Mouse (Mus musculus): ENCODE measurements around the gene Nfasc.

The Nfasc gene

DNA sequence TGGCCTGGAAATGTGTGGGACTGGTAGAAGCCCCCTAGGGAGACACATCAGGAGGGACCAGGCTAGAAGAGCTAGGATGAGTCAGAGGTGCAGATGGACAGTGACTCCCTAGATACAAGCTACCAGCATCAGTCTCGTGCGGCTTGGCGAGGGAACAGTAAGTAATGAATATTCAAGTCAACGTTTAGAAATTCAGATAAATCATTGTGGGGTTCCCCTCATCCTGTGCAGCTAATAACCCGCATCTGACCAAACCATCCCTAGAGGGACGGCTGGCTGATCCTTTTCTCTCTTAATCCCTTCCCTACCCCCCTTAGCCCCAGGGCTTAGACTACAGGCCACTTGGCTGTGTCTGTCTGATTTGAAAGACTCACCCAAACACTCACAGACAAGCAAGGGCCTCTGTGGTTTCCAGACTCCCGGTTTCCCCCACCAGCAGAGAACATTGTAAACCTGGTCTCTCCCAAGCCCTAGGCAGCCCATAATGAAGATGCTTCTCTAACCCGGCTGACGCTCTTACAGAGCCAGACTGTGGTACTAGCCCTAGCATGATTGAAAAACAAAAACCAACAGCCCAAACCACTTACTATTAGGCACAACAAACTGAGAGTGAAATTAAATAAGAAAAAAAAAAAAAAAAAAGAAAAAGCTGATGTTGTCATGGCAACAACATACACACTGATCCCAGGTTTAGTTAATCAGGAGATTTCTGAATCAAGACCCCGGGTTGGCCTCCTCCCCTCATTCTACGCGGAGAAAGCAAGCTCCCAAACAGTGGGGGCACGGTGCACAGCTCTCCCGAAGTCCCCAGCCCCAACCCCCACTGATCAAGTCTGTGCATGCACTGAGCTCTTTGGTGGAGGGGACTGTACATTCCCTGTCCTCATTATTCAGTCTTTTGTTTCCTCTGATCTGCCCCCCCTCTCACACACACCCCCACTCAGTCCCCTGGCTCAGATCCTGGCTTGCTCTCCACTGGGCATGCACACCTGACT is 159.5 kb downstream of the Nfasc start:
- no peak for DNase-seq (ENCODE audit: low spot score in 2 of 2)

DNA sequence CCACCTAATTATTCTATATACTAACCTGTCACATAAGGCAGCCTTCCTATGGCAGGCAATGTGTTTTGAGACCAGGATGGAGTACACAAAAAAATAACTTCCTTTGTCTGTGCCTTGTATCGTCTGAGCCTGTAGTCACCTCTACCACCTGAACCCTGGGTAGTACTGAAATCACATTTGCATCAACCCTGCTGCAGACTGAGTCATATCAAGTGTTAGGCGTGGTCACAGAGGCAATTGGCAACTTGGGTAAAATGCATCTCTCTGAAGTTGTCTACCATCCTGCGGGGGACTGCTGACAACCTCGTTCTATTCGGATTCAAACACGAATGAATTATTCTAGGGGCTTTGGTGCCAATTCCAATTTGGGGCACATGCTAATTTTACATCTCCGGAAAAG is 161.5 kb downstream of the Nfasc start:
- no peak for DNase-seq (ENCODE audit: low spot score in 2 of 2)

DNA sequence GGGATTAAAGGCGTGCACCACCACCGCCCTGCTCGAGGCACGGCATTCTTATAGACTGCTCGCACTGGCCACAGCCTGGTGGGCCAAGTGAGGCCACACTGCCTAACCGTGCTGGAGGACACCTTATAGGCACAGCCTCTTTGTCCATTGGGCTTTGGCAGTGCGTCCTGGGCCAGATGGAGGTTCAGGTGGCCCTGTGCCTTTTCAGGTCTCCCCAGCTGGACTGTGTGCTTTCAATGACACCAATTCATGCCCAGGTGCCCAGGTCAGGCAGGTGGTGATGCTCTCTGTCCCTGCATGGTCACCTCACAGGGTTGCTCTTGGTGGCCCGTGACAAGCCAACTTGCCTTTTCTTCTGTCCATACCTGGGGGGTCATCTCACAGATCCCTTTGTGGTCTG is 164.8 kb downstream of the Nfasc start:
- DNase-seq (ENCODE audit: low spot score in 2 of 2) = no peak

DNA sequence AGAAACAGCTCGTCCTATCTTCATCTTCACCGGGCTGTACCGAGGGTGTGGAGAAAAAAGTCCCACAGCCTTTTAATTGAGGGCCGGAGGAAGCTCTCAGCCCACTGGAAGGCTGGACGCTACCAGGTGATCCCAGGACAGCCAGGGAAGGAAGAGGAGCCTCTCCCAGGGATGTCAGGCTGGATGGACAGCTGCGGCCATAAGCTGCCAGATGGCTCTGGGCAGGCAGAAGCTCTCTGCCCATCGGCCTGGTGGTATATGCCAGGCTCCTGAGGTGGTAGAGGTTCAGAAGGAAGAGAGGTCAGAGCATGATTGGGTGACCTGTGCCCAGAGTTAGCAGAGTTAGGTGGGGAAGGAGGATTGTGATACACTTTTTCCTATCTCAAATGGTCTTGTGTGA is 168.7 kb downstream of the Nfasc start:
- no peak for DNase-seq (ENCODE audit: low spot score in 2 of 2)

DNA sequence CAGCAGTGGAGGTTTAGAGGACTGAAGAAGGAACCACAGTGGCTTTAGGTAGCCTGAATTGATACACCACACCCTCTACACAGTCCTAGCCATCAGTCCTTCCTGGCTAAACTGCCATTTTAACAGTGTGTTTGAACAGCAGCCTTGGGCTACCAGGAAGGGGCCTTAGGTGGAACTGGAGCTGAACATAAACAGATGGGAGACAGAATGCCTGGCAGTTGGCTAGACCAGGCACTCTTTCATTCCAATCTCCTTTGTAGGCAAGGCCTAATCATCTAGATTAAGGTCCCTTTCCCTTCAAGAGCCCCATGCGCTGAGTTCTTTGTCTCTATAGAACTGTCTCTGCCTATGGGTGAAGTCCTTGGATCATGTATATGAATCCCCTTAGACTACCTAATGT is 170.0 kb downstream of the Nfasc start:
- no peak for DNase-seq (ENCODE audit: low spot score in 2 of 2)

DNA sequence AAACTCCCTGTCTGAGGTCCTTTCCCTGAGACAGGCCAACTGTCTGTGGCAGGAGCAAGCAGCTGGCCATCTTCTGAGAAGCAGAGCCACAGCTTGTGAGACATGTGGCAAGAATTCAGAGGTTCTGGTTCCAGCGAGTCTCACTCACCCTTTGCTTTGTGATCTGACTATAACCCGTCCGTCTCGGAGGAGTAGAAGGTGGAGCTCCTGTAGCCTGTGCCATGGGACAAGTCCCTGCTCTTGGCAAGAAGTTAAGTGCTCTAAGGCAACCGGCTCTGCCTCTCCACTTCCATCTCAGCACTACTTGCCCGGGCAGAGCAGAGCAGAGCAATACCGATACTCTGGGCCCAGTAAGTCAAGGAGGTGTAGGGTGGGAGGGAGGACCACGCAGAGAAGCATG is 170.7 kb downstream of the Nfasc start:
- DNase-seq (ENCODE audit: low spot score in 2 of 2) = no peak

DNA sequence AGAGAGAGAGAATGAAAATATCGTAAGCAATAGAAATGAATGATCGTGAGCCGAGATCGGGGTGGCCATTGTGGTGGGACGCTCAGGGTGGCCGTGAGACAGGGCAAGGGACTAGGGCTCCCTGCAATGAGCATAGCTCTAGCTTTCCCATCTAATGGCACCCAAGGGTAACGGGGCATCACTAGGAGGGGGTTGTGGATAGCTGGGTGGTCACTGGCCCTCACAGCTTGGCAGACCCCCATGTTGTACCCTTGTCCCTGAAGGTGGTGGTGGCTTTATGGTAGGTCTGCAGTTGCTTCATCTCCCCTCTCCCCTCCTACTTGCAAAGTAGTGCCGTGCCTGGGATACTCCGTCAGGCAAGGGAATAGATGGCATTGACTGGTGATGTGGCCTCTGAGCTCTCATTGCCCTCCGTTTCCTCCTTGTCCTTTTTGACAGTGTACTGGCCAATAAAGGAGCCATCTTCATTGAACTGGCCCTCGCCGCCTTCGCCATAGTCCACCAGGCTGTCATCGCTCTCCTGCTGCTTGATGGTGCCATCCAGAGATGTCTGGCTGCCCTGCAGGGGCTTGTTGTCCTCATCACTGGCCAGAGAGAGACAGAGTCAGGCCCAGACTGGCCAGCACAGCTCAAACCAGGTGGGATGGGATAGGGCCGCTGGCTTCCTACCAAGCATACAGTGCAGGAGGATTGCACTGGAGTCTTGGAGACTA is 171.4 kb downstream of the Nfasc start:
- no peak for DNase-seq (ENCODE audit: low spot score in 2 of 2)

DNA sequence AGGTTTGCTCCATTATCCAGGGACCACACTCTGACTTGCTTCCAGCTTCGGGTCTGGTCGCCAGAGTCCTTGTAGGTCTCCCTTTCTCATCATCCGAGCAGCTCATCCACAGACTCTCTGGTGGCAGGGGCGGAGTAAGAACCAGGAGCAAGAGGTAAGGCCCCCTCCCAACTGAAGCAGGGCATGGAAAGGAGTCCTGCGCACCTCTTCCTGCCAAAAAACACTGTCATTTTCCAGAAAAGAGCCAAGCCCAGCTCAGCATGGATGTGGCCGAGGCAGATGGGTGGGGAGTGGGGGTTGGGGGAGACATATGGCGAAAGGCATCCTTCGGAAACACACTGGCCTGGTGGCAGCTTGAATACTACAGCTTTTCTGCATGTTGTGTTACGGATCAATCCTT is 172.1 kb downstream of the Nfasc start:
- DNase-seq (ENCODE audit: low spot score in 2 of 2) = no peak

DNA sequence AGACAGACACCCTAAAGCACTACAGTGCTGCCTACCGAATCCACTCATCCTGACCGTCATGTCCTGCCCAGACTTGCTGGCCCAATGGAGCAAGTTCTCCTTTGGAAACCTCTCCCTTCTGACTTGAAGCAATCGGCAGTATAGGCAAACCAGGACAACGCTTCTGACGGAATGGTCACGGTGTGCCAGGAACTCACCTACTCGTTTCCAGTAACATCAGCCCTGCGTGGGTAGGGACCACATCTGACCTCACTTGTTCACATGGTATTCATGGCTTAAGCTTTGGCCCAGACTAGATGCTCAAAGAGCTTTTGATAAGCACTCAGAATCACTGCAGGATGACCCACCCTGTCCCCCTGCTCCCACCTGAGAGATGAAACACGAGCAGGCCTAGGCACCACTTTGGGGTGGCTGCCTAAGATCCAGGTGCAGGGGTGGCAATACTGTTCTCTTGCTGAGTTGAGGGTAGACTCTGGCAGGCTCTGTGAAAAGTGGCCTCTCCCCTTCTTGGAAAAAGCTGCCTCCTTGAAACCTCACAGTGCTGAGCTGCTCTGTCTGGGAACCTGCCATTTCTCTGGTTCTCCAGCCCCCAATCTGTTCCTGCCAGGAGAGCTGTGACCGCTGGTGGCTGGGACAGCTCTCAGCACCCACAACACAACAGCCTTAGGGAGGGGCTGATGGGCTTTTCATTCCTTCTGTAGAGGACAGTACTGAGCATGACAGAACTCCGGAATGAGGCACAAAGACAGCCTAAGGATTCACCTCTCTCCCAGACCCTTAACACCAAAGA is 174.1 kb downstream of the Nfasc start:
- DNase-seq (ENCODE audit: low spot score in 2 of 2) = no peak

DNA sequence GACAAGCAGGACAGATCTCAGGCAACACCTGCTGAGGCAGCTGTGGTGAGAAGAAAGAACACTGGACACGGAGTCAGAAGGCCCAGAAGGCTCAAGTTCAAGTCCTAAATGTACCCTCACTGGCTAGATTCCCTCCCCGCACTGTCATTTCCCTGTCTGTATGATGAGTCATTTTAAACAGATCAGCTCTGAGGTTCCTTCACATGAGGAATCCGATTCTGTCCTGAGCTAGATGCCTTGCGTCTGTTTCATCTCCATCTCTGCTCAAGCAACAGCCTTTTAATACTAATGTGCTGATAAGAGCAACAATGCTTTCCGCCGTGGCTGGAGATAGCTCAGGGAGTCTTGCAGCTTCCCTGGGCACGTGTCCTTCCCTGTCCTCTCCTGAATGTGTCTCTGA is 175.8 kb downstream of the Nfasc start:
- no peak for DNase-seq (ENCODE audit: low spot score in 2 of 2)

DNA sequence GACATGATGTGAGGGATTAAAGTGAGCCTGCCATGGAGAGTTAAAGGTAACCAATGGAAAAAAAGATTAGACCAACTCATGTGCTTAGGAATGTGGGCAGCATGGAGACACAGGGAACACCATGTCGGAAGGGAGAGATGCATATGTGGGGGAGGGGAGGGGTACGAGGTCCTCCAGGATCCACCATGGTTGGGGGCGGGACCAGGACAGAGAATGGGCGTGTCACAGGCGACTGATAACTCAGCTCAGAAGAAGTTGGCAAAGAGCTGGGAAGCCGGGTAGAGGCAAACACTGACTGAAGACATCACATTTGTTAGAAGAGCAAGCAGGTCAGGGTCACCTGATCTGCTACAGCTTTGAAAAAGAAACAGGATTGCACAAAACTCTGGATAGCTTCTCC is 176.7 kb downstream of the Nfasc start:
- DNase-seq (ENCODE audit: low spot score in 2 of 2) = no peak

DNA sequence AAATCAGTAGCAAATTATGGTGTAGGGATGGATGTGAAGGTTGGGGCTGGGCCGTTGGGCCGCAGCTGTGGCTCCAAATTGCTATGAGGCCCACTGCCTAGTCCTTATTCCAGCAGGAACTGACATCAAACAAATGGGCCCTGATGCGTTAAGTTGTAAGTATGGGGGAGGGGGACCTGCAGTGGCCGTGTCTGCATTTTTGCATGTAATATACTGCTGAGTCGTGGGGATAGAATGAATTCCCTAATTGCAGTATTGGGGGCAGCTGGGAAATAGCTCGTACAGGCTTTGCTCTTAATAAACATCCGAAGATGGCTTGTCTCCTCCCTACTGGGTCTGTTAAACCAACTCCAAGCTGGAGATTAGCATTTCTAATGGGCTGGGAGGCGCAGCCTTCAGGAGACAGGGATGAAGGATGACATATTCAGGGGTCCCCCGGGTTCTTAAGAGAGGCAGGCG is 179.2 kb downstream of the Nfasc start:
- no peak for DNase-seq (ENCODE audit: low spot score in 2 of 2)

DNA sequence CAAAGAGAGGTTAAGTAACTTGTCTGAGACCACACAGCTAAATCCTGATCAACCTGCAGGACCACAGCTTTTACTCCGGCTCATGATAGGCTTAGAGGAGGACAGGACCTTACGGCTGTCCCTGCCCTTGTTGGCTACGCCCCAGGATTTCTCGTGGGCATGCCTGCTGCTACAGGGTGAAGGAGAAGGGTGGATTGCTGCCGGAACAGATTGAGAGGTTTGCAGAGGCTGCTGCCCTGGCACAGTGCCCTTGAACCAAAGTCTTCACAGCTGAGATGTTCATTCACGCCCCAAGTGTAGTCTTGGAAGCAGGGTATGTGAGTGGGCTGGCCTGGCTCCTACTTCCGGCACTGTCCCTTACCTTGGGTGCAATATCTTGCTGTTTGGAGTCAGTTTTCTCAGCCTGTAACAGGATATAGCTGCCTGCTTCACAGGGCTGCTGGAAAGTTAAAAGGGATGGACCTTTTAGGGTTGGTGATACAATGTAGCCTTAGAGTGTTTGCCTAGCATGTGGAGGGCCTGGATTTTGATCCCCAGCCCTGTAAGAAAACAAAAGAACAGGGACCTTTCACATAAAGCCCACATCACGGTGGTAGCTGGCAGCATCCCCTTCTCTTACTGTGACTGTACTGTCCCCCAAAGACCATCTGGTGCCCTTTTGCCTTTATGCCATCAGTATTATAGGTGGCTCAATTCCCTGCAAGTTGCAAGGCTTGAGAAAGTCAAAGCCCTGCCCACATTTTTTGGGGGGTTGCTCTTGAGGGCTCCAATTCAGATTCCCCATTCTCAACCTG is 180.5 kb downstream of the Nfasc start:
- no peak for DNase-seq (ENCODE audit: low spot score in 2 of 2)

DNA sequence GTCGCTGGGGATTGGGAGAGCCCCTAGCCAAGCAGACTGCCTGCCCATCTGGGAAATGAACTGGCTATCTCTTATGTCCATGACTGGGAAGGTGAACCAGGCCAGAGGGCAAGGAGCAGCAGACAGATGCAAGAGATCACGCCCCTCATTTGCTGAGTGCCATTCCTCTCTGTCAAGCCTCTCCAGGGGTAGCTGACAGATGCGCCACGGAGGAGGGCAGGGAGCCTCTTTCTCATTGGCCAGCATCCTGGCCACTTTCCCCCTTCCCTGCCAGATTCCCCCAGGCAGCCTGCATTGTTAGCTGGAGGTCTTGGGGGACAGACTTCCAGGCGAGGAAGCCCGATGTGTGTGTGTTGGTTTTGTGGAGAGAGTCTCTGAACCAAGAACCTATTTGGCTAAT is 182.6 kb downstream of the Nfasc start:
- no peak for DNase-seq (ENCODE audit: low spot score in 2 of 2)

DNA sequence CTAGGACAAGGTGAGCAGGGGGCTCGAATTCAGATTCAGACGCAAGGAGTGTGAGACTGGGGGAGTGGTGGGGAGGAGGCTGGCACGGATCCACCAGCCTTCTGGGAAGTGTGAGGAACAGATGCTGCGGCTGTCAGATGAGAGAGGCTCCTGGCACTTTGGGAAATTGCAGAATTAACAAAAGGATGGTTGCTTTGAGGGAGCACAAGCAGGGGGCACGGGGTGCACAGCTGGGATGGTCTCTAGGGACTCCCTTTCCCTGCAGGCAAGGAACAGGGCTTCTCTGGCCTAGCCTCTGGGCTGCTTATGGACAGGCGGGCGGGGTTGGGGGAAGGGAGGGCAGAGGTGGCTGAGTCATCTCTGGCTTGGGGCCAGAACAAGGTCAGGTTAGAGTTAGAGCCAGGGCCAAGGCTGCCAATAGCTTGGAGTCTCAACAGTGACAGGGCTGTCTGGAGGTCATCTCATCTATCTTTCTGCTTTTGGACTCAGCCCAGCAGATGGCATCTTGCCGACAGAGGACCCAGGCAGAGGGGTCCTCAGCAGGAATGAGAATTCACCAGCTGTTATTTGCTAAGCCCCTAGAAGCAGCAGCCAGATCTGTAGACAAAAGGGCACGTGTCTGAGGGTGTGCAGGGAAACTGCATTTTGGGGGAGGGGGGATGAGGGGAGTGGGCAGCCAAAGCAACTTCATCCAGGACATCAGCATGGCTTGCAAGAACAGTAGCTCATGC is 183.5 kb downstream of the Nfasc start:
- DNase-seq (ENCODE audit: low spot score in 2 of 2) = peak; percentile 16 to 51

DNA sequence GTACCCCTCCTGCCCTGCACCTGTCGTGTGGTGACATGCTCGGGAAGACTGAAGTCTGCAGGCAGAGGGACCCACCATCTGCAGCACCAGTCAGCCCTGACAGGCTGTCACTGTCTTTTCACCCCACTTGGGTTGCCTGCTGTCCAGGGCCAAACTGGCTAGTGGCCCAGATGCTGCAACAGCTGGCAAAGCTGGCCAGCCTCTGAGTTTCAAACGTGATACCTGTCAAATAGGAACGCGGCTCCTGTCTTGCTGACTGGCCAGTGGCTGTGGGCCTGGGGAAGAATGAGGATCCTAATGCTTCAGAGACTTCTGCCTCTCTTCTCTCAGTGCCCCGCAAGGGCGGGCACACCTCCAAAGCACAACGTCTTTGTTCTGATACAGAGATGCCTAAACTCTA is 197.8 kb downstream of the Nfasc start:
- no peak for DNase-seq (ENCODE audit: low spot score in 2 of 2)

DNA sequence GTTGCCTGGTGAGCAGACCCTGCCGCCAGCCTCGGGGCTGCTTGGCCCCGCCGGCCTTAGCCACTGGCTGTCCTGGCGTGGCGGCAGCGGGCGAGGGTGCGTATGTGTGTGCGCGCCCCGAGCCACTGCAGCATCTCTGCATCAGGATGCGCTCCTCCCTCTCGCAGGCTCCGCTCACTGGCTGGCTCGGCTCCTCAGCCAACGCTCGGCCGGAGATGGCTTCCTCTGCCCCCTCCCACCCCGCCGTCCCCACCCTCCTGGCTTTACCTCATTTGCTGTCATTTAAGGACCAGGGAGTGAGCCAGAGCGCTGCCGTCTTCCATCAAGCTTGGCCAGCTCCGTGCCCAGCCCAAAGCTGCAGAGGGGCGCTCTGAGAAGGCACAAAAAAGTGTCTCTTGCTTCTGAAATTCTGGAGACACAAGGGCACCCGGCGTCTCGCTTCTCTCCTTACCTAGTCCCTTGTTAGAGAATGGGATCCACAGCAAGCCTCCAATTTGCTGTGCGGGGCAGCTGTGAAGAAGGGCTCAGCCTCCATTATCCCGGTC is 198.8 kb downstream of the Nfasc start, which contains the start of gene Cntn2:
Gene Cntn2 (minus strand): TSS at position 495 of the 545 bp plus-strand sequence.
- no peak for DNase-seq (ENCODE audit: low spot score in 2 of 2)

DNA sequence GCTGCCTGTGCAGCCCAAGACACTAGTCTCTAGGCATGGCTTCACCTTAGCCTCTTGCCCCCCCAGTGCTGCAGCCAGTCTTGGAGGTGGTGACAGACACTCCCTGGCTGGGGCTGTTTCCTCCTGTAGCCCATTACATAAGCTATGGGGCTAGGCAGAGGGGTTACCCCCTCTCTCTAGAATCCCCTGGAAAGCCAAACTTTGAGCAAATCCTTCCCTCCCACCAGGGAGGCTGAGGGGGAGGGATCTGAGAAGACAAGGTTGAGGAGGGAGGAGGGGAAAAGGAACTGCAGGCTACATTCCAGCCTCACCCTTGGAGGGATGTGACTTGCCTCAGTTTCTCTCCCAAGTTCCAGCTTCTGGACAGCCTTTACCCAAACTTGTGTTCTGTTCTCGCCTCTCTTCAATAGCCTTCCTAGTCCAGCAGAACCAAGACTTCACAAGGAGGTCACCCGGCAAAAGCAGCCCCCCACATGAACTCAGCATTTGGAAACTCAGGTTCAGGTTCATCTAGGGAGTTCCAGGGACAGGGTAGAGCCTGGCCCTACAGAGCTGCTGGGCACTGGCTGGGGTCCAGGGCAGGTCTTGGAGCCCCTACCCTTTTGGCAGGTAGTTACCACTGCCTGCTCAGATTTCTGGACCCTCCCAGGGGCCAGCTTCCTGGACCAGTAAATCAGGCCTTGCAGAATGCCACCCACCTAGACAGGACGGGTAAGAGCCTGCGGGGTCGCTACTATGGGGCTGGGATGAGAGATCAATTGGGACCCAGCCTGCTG is 199.6 kb downstream of the Nfasc start:
- DNase-seq (ENCODE audit: low spot score in 2 of 2) = no peak

DNA sequence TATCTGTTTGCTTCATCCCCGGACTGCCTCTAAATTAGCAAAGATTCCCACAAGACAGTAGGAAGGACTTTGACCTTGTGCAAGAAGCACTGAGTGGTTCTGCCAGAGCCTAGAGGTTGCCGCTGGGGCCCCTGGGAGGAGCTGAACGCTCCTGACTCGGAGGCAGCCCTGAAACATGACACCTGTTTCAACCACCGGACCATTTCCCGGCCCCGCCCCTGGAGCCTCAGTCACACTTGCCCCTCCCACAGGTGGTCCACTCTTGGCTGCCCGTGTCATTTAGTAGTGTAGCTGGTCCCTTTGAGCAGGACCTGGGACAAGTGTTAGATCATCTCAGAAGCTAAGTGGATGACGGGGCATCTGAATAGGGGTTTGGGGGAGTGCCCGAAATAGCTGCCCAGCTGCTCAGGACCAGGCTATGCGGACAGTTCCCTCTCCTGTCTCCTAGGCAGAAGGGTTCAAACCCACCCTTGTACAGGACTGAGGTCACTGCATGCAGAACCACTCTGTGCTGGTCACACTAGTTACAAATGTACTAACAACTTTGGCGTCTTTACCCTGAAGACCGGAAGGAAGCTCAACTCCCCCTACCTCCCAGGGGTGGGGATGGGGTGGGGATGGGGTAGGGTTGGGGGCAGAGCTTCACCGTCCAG is 200.3 kb downstream of the Nfasc start:
- no peak for DNase-seq (ENCODE audit: low spot score in 2 of 2)

All from urinary bladder, postnatal 36 days (tissue).